Mouse (Mus musculus): ENCODE measurements around the gene Sim1. TPM values are rescaled to one million over a fixed set of nuclear protein-coding genes. Genes with fewer than 3 reads are reported as not detected.

Sim1 gene
- polyA plus RNA-seq, 1 experiment from 2014 or later = 0.45 TPM

DNA sequence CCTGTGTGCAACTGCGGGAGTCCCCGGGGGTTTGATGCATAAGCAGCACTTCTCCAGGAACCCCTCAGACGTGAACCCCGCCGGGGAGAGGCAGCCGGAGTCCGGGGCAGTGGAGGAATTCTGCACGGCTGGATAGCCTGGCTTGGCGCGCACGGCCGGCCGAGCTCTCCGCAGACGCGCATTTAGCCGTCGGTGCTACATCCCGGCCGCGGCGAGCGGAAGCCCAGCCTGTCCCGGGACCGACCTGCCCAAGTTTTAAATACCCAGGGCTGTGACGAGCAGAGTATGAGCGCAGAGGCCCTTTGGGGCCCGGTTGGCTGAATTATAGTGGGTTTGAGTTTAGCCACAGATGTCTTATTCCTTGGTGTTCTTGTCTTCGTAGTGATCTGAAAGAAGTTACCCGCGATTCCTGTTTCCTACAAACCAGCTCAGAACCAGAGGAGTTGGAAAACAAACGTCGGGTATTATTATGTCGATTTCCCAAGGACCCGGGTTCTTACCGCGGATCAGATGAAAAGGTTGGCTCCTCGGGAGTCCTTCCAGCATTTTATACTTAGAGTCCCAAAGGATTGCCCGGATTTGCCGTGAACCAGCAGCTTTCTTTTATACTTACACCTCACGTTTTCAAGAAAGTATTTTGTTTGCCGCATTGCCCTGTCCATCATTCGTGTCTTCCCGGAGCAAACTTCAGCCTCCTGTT, 687 bp downstream of the Sim1 start:
- H3K36me3 ChIP-seq = no peaks in the 10 kb centered on the region
- WGBS = under 1% methylated on average over 44 of the region's 44 CpGs
- H3K9ac ChIP-seq (replicated peaks) = no peak overlapping the region
- H3K4me1 ChIP-seq (replicated peaks) = peaks cover 26% of the 10 kb centered on the region
- peak overlapping the region; percentile 86 for H3K4me2 ChIP-seq
- H3K4me3 ChIP-seq (replicated peaks) = peak overlapping the region; percentile 49
- peaks cover 74% of the 10 kb centered on the region for H3K27me3 ChIP-seq
- no peak overlapping the region for H3K27ac ChIP-seq
- no peak for ATAC-seq (ENCODE audit: insufficient number of reproducible peaks, insufficient read depth, low FRiP score, low TSS enrichment, low read depth)
- H3K9me3 ChIP-seq = no peaks in the 10 kb centered on the region

DNA sequence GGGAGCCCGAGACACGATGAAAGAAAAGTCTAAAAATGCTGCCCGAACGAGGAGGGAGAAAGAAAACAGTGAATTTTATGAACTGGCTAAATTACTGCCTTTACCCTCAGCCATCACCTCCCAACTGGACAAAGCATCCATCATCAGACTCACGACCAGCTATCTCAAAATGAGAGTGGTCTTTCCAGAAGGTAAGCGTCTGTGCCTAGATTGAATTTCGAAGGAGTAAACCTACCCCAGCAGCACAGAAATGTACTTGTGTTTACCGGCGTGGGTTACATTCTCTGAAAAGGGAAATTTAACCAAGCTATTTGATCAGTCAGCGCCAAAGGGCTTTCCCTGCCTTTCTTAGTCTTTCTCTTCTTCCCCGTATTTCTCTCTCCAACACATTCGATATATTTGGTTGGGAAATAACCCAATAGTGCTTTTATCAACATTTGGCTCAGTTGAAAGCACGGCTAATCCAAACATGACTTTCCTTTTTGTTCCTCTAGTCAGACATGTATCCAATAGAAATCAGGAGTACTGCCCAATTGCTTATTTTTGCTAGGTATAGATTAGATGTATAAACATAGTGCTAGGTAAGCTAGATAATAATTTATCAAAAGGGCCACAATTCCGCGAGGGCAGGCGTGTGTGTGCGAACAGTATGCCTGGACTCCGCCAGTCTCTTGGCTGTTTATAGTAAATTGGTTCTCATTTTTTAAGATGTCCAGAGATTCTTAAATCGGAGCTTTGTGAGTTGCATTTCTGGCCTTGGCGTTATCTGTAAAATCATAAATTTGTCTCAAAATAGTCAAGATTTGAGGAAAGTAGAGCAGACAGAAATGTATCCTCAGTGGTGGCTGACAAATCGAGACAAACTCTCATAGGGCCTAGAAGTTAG, 1.6 kb downstream of the Sim1 start:
- Histone ChIP-seq H3K9ac (replicated peaks) (no peak overlapping the region), H3K4me3 (replicated peaks) (no peak overlapping the region), H3K4me2 (no peak overlapping the region), H3K4me1 (replicated peaks) (peaks cover 26% of the 10 kb centered on the region), H3K36me3 (no peaks in the 10 kb centered on the region), H3K27ac (no peak overlapping the region), H3K9me3 (no peaks in the 10 kb centered on the region), H3K27me3 (peaks cover 76% of the 10 kb centered on the region)
- ATAC-seq (ENCODE audit: insufficient number of reproducible peaks, insufficient read depth, low FRiP score, low TSS enrichment, low read depth) = no peak
- 5% methylated on average over 21 of the region's 21 CpGs for WGBS

DNA sequence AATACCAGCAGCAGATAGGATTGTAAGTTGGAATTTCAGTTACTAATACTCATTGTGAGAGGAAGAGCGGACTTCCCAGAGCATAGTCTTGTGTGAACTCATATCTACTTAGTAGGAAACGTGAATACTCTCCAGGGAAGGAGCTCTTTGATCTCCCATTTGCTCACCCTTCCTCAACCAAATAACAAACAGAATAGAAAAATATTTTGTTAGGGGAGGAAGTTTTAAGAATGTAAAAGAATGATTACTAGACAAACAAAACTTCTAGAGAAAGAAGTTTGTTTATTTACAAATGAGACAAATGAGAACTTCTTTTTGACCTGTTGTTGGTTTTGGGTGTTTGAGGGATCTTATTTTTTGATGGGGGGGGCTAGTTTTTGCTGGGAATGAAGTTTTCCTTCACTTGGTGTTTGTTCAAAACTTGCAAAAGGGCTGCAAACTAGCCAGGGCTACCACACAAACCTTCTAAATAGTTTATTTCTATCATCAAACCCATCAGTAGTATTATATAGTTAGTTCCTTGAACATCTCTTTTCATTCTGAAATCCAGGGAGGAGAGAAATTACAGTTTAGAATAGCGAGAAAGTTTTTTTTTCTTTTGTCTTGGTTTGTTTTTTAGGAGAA, 2.3 kb downstream of the Sim1 start:
- WGBS = 7% methylated on average over 3 of the region's 3 CpGs
- Histone ChIP-seq H3K9me3 (no peaks in the 10 kb centered on the region), H3K27ac (no peak overlapping the region), H3K4me3 (replicated peaks) (no peak overlapping the region), H3K4me1 (replicated peaks) (peaks cover 23% of the 10 kb centered on the region), H3K36me3 (no peaks in the 10 kb centered on the region), H3K4me2 (no peak overlapping the region), H3K27me3 (peaks cover 80% of the 10 kb centered on the region), H3K9ac (replicated peaks) (no peak overlapping the region)
- no peak for ATAC-seq (ENCODE audit: insufficient number of reproducible peaks, insufficient read depth, low FRiP score, low TSS enrichment, low read depth)

DNA sequence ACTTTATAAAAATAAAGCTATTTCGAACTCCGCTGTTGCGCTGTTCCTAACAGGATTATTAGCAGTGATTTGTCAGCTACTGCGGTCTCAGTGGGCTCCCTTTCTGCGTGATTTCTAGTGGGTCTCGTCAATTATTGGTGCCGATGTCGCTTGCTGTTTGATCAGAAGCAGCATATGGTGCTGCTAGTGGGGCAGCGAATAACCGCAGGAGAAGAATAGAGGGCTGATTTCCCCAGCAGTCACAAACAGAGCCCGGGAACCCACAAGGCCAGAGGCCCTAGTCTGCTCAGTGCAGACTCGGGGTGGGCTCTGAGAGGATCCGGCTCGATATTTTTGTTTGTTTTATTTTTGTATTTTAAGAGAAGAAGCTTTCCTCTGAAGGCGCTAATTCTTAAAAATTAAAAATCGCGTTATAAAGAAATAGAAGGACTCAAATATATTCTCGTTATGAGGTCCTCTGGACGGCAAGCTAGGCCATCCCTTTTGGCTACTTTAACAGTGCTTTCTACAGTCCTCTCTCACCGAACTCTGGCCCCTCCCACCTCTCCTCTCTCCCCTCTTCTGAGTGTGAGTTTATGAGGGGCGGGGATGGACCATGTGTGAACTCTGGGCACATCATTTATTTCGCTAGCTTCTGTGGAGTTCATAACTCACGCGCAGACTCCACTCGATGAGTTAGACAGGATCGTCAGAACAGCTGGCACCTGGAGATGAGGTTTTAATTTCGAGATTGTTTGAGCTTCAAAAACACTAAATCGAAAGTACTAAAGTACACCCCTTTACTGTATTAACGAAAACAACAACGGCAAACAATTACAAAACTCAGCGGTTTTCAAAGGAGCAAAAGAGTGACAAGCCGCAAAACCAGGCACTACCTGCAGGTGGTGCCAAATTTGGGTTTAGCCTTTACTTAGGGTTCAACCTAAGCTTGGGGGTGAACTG, 3.2 kb downstream of the Sim1 start:
- peaks cover 16% of the 10 kb centered on the region for H3K4me1 ChIP-seq (replicated peaks)
- no peak overlapping the region for H3K27ac ChIP-seq
- peaks cover 79% of the 10 kb centered on the region for H3K27me3 ChIP-seq
- no peaks in the 10 kb centered on the region for H3K36me3 ChIP-seq
- no peaks in the 10 kb centered on the region for H3K9me3 ChIP-seq
- WGBS = 1% methylated on average over 32 of the region's 32 CpGs
- no peak overlapping the region for H3K4me3 ChIP-seq (replicated peaks)
- H3K4me2 ChIP-seq = no peak overlapping the region
- no peak overlapping the region for H3K9ac ChIP-seq (replicated peaks)
- ATAC-seq (ENCODE audit: insufficient number of reproducible peaks, insufficient read depth, low FRiP score, low TSS enrichment, low read depth) = no peak

DNA sequence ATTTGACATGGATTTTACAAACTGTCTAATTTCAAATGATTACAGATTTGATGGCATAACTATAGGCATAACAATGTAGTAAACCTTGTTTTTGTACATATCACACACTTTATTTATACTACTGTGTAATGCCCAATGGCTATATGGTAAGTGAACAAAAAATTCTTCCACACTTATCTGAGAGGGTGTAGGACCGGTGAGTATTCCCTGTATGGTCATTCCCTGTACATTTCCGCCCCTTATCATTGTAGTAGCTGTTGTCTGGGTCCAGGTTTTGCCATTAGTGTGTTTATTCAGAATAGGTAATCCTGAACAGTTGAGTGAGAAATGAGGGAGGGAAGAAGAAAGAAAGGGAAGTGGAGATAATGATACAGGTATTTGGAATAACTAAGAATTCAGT, 4.1 kb downstream of the Sim1 start:
- WGBS = 11% methylated on average over 2 of the region's 2 CpGs
- H3K4me2 ChIP-seq = no peak overlapping the region
- H3K27me3 ChIP-seq = peaks cover 77% of the 10 kb centered on the region
- no peak overlapping the region for H3K4me3 ChIP-seq (replicated peaks)
- H3K4me1 ChIP-seq (replicated peaks) = peaks cover 19% of the 10 kb centered on the region
- no peak overlapping the region for H3K27ac ChIP-seq
- H3K9me3 ChIP-seq = no peaks in the 10 kb centered on the region
- no peaks in the 10 kb centered on the region for H3K36me3 ChIP-seq
- ATAC-seq (ENCODE audit: insufficient number of reproducible peaks, insufficient read depth, low FRiP score, low TSS enrichment, low read depth) = no peak
- H3K9ac ChIP-seq (replicated peaks) = no peak overlapping the region

DNA sequence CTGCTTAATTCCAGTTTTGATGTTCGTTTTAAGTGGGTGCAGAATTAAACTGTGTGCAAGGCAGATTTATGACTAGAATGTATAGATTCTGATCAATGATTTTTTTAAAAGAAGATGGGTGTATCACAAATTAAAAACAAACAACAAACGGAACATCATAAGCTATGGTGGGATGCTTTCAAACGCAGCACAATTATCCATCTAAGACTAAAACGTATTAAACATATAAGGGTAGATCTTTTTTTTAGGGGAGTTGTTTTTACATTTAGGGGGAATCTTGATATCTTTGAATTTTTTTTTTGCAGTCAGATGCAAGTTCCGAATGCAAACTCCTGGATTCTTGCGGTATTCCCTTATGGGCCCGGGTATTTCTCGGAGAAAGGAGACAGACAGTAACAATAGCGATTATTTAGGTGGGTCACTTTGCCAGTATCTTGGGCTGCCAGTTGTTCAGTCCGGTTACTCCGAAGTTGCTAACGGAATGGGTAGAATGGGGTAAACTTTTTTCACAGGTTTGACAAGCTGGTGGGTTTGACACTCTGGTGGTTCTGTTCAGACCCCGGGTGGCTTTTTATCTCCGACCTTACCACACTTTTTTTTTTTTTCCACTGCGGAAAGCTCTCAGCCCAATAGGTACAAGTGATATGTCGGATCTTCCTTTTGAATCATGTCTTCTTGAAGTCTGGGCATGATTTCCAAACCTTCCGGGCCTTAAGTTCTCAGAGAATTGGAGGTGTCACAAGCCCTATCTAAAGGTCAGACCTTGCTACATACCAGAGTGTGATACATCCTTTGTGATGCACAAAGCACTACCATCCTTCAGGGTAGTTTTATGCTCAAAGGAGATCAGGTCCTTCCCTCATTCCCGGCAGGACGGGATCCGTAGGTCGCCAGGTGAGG, 5.5 kb downstream of the Sim1 start:
- Histone ChIP-seq H3K36me3 (no peaks in the 10 kb centered on the region), H3K9ac (replicated peaks) (no peak overlapping the region), H3K27ac (no peak overlapping the region), H3K9me3 (no peaks in the 10 kb centered on the region), H3K4me3 (replicated peaks) (peak overlapping the region; percentile 16; the same call in 1 of the 2 replicates), H3K4me1 (replicated peaks) (peaks cover 15% of the 10 kb centered on the region), H3K4me2 (no peak overlapping the region), H3K27me3 (peaks cover 77% of the 10 kb centered on the region)
- 3% methylated on average over 21 of the region's 21 CpGs for WGBS
- no peak for ATAC-seq (ENCODE audit: insufficient number of reproducible peaks, insufficient read depth, low FRiP score, low TSS enrichment, low read depth)

DNA sequence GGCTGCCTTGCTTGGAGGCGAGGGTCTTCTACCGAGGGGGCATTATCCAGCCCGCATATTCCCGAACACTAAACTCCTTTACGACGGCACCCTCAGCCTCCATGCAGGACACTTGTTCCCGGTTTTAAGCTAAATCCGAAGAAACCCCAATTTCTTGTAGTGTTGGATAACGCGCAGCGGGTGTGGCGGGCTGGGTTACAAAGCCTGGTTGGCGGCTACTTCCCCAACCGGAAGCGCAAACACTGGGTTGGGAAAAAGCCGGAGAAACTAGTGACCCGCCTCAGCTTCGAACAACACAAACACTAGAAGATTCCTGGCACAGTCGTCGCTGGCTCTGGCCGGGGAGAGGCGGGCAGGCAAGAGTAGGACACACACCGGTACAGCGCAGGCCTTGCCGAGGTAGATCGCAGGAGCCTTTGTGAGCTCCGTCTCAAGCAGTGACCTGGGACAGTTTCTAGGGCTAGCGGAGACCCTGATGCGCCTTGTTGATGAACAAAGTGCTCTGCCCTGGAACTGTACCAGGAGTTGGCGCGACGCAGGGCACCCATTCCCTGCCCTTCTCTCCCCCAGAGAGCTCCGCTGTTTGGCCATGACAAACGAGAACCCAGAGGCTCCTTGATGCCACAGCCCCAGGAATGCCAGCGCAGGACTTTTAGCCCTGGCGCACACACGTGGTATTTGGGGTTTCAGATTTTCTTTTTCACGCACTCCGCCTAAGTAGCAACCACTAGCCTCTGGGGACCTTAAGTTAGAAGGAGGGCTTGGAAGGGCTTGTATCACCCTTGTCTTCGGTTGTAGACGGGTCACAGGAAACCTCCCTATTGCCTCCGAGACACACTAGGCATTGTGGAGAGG, 6.4 kb downstream of the Sim1 start:
- Histone ChIP-seq H3K27ac (no peak overlapping the region), H3K36me3 (no peaks in the 10 kb centered on the region), H3K9ac (replicated peaks) (no peak overlapping the region), H3K9me3 (no peaks in the 10 kb centered on the region), H3K4me3 (replicated peaks) (peak overlapping the region; percentile 16), H3K4me1 (replicated peaks) (peaks cover 14% of the 10 kb centered on the region), H3K27me3 (peaks cover 77% of the 10 kb centered on the region), H3K4me2 (peak overlapping the region; percentile 37)
- ATAC-seq (ENCODE audit: insufficient number of reproducible peaks, insufficient read depth, low FRiP score, low TSS enrichment, low read depth) = no peak
- under 1% methylated on average over 42 of the region's 42 CpGs for WGBS

DNA sequence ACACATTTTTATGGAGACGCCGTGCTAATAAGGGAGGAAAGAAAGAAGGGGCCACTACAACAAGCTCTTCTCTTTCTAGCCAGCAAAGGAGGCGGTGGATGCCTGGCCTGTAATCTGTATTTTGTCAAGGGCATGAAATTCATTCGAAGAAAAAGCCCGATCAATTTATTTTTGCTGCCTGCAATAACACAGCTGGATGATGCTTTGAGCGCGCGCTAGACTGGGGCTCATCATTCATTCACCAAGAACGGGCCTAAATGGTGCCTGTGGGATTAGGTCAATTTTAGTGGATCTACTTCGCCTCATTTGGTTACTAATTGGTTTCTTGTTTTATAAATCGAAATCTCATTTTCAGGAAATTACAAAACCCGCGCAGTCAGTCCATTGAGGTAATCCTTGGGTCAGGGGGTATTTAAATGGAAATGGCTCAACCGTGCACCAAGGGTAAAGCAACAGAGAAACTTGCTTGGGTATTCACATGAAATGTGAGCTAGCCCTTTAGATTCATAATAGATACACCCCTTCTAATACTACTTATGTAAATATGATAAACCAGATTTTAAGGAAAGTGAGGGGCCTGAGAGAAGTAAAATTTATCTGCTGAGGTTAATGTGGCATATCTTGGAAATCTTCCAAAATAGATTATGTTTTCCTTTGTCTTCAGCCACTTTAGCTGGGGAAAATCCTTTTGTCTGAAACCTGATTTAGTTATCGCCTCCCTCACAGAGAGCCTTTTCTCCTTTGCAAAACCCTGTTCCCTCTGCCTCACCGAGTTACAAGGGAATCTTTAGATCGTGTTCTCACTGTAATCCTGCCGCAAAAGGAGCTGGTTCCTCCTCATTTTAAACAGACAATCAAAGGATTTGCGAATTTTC, 7.3 kb downstream of the Sim1 start:
- Histone ChIP-seq H3K4me3 (replicated peaks) (no peak overlapping the region), H3K27ac (no peak overlapping the region), H3K4me1 (replicated peaks) (peaks cover 14% of the 10 kb centered on the region), H3K36me3 (no peaks in the 10 kb centered on the region), H3K27me3 (peaks cover 78% of the 10 kb centered on the region), H3K9me3 (no peaks in the 10 kb centered on the region), H3K9ac (replicated peaks) (no peak overlapping the region), H3K4me2 (no peak overlapping the region)
- no peak for ATAC-seq (ENCODE audit: insufficient number of reproducible peaks, insufficient read depth, low FRiP score, low TSS enrichment, low read depth)
- WGBS = under 1% methylated on average over 19 of the region's 19 CpGs
